Mouse (Mus musculus) heart, embryonic 13.5 days (tissue): Measurements from ENCODE around the gene Itpk1. TPM values are rescaled to one million over a fixed set of nuclear protein-coding genes. Genes with fewer than 3 reads are reported as not detected.

Experiments used
- ATAC-seq: fragments of 200-750 bp; cut with Nextera tagmentation; 2 replicates; pipeline ENCODE4 v1.8.0; 2017; ENCODE audit warnings: moderate TSS enrichment; ENCODE audit not compliant: insufficient number of reproducible peaks, low FRiP score, low TSS enrichment; ENCODE audit errors: extremely low read depth
- H3K27ac ChIP-seq: fragments of 300-500 bp; sonication (generic); replicated peaks from 2 replicates; pipeline ENCODE4 v1.5.1; 2015; ENCODE audit warnings: moderate library complexity, mild to moderate bottlenecking, inconsistent platforms
- H3K27me3 ChIP-seq: fragments of 300-500 bp; sonication (generic); replicated peaks from 2 replicates; pipeline ENCODE4 v1.6.1; 2015; ENCODE audit warnings: mild to moderate bottlenecking, inconsistent platforms
- H3K36me3 ChIP-seq: fragments of 300-500 bp; sonication (generic); 2 replicates; pipeline ENCODE4 v1.6.1; 2015; ENCODE audit warnings: mild to moderate bottlenecking, inconsistent platforms
- H3K4me1 ChIP-seq: fragments of 300-500 bp; sonication (generic); 2 replicates; pipeline ENCODE4 v1.6.1; 2015; ENCODE audit warnings: inconsistent platforms
- H3K4me2 ChIP-seq: fragments of 300-500 bp; sonication (generic); 2 replicates; pipeline ENCODE4 v1.6.1; 2015; ENCODE audit warnings: inconsistent platforms, mild to moderate bottlenecking, moderate library complexity
- H3K4me3 ChIP-seq: fragments of 300-500 bp; sonication (generic); 2 replicates; pipeline ENCODE4 v1.5.1; 2015; ENCODE audit warnings: moderate library complexity, mild to moderate bottlenecking, inconsistent platforms
- H3K9ac ChIP-seq: fragments of 300-500 bp; sonication (generic); 2 replicates; pipeline ENCODE4 v1.6.1; 2015; ENCODE audit warnings: inconsistent platforms, mild to moderate bottlenecking, moderate library complexity
- H3K9me3 ChIP-seq: fragments of 300-500 bp; sonication (generic); 2 replicates; pipeline ENCODE4 v1.6.1; 2016; ENCODE audit warnings: inconsistent platforms
- WGBS: fragments of 180-500 bp; shearing (Covaris S2); methylation state at CpG from one replicate; pipeline ENCODE4 v1.1.7; 2015; ENCODE audit warnings: mixed read lengths; 5-methylcytosine and 5-hydroxymethylcytosine counted together
- microRNA counts: library from miRNA; unstranded; fragments of <30 nt; microRNA quantifications from one replicate; lab custom pipeline; 2016
- microRNA-seq: library from miRNA; unstranded; fragments of <30 nt; microRNA quantifications from one replicate; pipeline ENCODE4, GENCODE M21; 2016
- polyA plus RNA-seq: library from polyadenylated mRNA; unstranded; fragments of >200 nt; fragmentation: Nextera tagmentation; extraction: Ambion mirVana; gene quantifications from 2 replicates; pipeline ENCODE4 v1.2.1, GENCODE M21; 2015

The Itpk1 gene
- polyA plus RNA-seq, 1 experiment from 2014 or later, result 4.3 TPM

DNA sequence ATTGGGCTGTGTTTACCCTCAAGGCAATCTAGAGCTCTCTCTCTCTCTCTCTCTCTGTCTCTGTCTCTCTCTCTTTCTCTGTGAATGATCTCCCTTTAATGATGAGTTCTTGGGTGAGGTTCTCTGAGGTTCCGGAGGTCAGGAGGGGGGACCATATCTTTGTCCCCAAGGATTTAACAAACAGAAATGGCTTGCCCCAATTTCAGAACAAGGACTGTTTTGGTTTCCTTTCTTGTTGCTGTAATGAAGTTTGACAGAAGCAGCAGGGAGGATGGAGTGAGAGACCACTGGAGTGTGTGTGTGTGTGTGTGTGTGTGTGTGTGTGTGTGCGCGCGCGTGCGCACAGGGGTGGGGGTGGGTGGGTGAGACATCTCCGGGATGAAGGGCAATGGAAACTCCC is 163.6 kb downstream of the Itpk1 start:
- H3K36me3 ChIP-seq, result no peaks in the 10 kb centered on the region
- H3K27ac ChIP-seq, result no peak overlapping the region
- no peak overlapping the region for H3K4me3 ChIP-seq
- WGBS, result 78% methylated on average over 7 of the region's 7 CpGs
- no peaks in the 10 kb centered on the region for H3K4me1 ChIP-seq
- no peak overlapping the region for H3K9ac ChIP-seq
- ATAC-seq, result no peak
- H3K4me2 ChIP-seq, result no peak overlapping the region
- H3K27me3 ChIP-seq, result peaks cover 9% of the 10 kb centered on the region; the same call in 1 of the 2 replicates
- no peaks in the 10 kb centered on the region for H3K9me3 ChIP-seq

DNA sequence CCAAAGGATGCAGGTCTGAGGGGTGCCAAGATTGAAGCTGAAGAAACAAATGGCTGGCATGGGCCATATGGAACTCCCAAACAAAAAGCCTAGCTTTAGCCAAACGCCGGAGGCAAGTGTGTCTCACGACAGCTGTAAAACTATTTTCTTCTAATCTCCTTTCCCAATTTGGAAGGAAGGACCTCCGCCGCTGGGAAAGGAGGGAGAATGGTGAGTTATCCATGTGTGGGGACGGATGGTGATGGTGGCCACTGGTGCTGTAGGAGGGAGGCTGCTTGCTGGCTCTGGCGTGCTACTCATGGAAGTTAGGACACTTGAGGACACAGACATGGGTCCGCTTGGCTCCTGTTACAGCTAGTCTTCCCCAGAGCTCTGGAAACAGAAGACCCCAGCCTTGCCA is 164.5 kb downstream of the Itpk1 start:
- 51% methylated on average over 8 of the region's 8 CpGs for WGBS
- H3K27me3 ChIP-seq, result peaks cover 9% of the 10 kb centered on the region; the same call in 1 of the 2 replicates

DNA sequence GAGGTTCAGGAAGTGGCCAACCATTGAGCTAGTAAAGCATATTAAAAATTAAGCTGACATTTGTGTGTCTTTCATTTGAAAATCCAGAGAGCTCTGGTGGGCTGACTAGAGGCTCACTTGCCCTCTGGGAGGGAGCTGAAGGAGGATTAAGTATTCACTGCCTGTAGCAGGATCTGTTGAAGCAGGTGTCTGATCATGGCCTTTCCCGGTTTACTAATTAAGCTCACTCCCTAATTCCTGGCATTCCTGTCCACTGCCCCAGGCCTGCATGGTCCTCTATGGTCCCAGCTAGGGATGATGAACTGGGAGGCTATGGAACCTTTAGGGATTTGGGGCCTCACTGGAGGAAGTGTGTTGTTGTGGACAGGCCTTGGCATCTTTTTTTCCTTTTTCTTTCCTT is 168.9 kb downstream of the Itpk1 start:
- Histone ChIP-seq H3K36me3 (no peaks in the 10 kb centered on the region), H3K27me3 (peaks cover 9% of the 10 kb centered on the region; the same call in 1 of the 2 replicates), H3K9ac (no peak overlapping the region), H3K4me3 (no peak overlapping the region), H3K4me1 (no peaks in the 10 kb centered on the region), H3K9me3 (no peaks in the 10 kb centered on the region), H3K4me2 (no peak overlapping the region), H3K27ac (no peak overlapping the region)
- ATAC-seq, result no peak
- 61% methylated on average over 1 of the region's 1 CpGs for WGBS

More for the DNA sequence above, 164.5 kb downstream of the Itpk1 start:
- Histone ChIP-seq H3K4me3 (no peak overlapping the region), H3K27ac (no peak overlapping the region), H3K4me1 (no peaks in the 10 kb centered on the region), H3K36me3 (no peaks in the 10 kb centered on the region), H3K9me3 (no peaks in the 10 kb centered on the region), H3K9ac (no peak overlapping the region), H3K4me2 (no peak overlapping the region)
- ATAC-seq, result no peak

DNA sequence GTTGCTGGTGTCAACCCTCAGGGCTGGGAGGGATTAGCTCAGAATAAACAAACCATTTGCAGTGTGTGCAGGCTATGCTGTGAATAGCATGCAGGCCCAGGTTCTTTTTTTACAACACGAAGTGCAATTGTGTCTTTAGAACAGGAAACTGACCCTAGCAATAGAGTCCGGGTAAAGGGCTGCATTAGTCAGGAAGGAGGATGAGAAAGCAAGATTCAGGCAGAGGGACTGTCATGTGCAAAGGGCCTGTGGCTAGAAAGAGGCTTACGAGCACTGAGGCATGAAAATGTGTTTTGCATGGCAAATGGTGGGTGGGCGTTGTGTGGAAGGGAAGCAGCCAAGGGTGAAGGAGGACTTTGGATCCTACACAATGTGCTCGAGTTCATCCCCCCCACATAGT is 176.7 kb downstream of the Itpk1 start:
- no peak overlapping the region for H3K4me2 ChIP-seq
- H3K27ac ChIP-seq, result no peak overlapping the region
- no peaks in the 10 kb centered on the region for H3K9me3 ChIP-seq
- H3K36me3 ChIP-seq, result no peaks in the 10 kb centered on the region
- peaks cover 11% of the 10 kb centered on the region; the same call in 1 of the 2 replicates for H3K27me3 ChIP-seq
- no peak for ATAC-seq
- H3K4me1 ChIP-seq, result no peaks in the 10 kb centered on the region
- WGBS, result 64% methylated on average over 5 of the region's 5 CpGs
- H3K9ac ChIP-seq, result no peak overlapping the region
- H3K4me3 ChIP-seq, result no peak overlapping the region

DNA sequence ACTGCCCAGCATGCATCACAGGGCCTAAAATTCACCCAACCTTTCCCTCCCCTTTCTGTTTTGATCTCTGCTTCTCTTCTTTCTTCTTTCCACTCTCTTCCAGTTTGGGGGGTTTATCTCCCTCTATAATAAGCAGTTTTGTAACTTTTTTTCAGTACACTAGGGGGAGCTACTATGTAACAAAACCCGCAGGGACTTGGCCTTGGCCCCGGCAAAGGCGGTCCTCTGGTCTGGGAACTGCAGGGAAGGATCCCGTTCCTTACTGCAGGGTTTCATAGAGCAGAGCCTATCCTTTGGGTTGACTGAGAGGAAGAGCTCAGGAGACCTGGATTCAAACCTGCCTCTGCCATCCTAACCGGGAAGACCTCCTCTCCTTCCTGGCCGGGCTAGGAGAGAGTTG is 180.0 kb downstream of the Itpk1 start:
- H3K27ac ChIP-seq, result no peak overlapping the region
- H3K4me2 ChIP-seq, result no peak overlapping the region
- ATAC-seq, result no peak
- no peak overlapping the region for H3K9ac ChIP-seq
- no peak overlapping the region for H3K4me3 ChIP-seq
- no peaks in the 10 kb centered on the region for H3K9me3 ChIP-seq
- H3K27me3 ChIP-seq, result peaks cover 11% of the 10 kb centered on the region; the same call in 1 of the 2 replicates
- WGBS, result 14% methylated on average over 6 of the region's 6 CpGs
- peaks cover 6% of the 10 kb centered on the region; the same call in 1 of the 2 replicates for H3K4me1 ChIP-seq
- no peaks in the 10 kb centered on the region for H3K36me3 ChIP-seq

DNA sequence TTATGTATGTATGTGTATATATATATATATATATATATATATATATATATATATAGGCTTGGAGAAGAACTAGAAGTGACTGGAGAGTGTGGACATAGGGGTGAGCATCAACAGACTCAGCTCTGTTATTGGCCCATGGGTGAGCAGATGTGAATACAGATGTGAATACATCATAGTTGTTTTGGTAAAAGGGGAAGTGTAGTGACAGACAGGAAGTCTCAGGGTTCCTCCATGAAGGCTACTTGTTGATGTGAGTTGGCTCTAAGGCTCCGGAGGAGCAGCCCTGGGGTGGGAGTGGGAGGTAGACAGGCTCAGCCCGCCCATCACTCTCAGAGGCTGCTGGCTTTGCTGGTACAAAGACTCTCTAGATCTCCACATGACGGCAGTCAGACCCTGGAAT is 180.5 kb downstream of the Itpk1 start:
- Histone ChIP-seq H3K9me3 (no peaks in the 10 kb centered on the region), H3K4me1 (peaks cover 6% of the 10 kb centered on the region; the same call in 1 of the 2 replicates), H3K27me3 (peaks cover 11% of the 10 kb centered on the region; the same call in 1 of the 2 replicates), H3K9ac (no peak overlapping the region), H3K4me3 (no peak overlapping the region), H3K27ac (no peak overlapping the region), H3K4me2 (no peak overlapping the region), H3K36me3 (no peaks in the 10 kb centered on the region)
- 46% methylated on average over 3 of the region's 3 CpGs for WGBS
- no peak for ATAC-seq

DNA sequence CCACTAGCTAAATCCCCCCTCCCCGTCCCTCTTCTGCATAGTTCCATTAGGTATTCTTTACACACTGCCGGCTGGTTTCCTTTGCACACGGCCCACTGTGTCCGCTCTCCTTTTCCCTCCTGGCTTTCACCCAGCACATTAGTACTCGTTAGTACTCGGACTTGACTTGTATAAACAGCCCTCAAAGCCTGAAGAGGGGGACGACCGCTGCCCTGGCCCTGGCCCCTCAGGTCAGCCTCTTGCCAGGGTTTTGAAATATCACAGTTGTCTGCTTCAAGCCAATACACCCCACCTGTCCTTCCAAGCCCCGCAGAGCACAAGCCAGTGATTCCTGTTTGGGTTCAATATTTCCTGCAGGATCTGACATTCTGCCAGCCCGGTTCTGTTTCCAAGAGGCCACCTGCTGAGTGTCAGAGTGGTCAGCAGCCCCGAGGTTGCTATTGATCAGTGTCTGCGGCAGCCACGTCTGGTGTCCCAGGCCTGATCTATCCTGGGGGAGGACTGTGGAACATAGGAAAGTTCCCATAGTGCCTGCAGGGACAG is 182.9 kb downstream of the Itpk1 start:
- Histone ChIP-seq H3K36me3 (no peaks in the 10 kb centered on the region), H3K9me3 (no peaks in the 10 kb centered on the region), H3K4me1 (peaks cover 6% of the 10 kb centered on the region; the same call in 1 of the 2 replicates), H3K27ac (peak overlapping the region; percentile 24; the same call in 1 of the 2 replicates), H3K4me3 (no peak overlapping the region), H3K27me3 (peaks cover 6% of the 10 kb centered on the region; the same call in 1 of the 2 replicates), H3K9ac (no peak overlapping the region), H3K4me2 (no peak overlapping the region)
- 35% methylated on average over 13 of the region's 13 CpGs for WGBS
- no peak for ATAC-seq

DNA sequence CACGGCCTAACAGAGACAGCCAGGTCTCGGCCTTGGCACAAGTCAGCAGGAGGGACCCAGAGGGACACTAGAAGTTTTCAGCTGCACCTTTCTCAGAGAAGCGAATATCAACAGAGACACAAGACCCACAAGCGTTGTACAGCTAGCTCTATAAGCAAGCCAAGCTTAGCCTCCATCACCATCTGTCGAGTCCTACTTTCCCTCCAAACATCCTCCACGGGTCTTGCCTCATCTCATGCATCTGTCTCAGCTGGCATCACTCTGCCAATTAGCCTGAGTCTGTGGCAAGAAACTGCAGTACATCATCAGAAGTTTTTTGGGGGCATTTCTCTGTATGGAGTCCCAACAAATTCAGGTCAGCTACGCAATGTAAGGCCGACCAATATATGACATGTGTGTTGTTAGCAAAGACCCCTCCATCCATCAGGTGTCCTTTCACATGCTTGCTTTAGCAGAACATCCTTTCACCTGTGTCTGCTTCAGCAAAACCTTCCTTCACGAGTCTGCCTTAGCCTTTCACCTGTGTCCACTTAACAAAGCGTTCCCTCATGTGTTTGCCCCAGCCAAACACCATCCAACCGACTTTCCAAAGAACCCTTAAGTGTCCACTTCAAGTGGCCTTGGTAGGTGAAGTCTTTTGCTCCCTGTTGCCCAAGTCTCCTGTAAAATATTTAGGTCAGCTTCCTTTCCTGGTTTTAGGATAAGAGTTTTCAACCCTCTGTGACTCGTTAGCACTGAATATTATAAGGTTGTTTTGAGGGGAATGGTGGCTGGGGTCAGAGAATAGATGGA is 184.6 kb downstream of the Itpk1 start:
- Histone ChIP-seq H3K9ac (no peak overlapping the region), H3K27ac (no peak overlapping the region), H3K4me3 (no peak overlapping the region), H3K9me3 (no peaks in the 10 kb centered on the region), H3K4me2 (no peak overlapping the region), H3K27me3 (no peaks in the 10 kb centered on the region), H3K4me1 (peaks cover 6% of the 10 kb centered on the region; the same call in 1 of the 2 replicates), H3K36me3 (no peaks in the 10 kb centered on the region)
- 79% methylated on average over 12 of the region's 12 CpGs for WGBS
- ATAC-seq, result no peak

MicroRNA genes within 50 kb of the gene (microRNA counts, 519-probe panel; counts per million panel counts)
- microRNA mmu-miR-1936 (lab: Ali Mortazavi, UCI), result 209 counts per million, percentile 61 among the panel's probes with 10 or more counts

Small RNA genes lying within 50 kb of the gene (microRNA-seq; reads per million reads assigned to microRNA genes)
- gene Mir1936, result not detected

Other genes starting within 250 kb of the Itpk1 start
- gene Golga5, start 235.8 kb downstream of the Itpk1 start, polyA plus RNA-seq, result 22.3 and 22.8 TPM in 2 replicates
- 0.84 and 1.1 TPM in 2 replicates for gene Chga, start 150.0 kb downstream of the Itpk1 start, polyA plus RNA-seq
- 17.9 and 18.3 TPM in 2 replicates for gene Moap1, start 38.7 kb upstream of the Itpk1 start, polyA plus RNA-seq
- 6.8 and 7.5 TPM in 2 replicates for gene Tmem251, start 38.8 kb upstream of the Itpk1 start, polyA plus RNA-seq
- not detected in 2 replicates for gene Gm28051, start 52.8 kb upstream of the Itpk1 start, polyA plus RNA-seq
- gene Gon7, start 52.9 kb upstream of the Itpk1 start, polyA plus RNA-seq, result 20.7 and 26.6 TPM in 2 replicates
- gene Ubr7, start 53.0 kb upstream of the Itpk1 start, polyA plus RNA-seq, result 26.5 and 30.3 TPM in 2 replicates
- gene Gm20604, start 53.7 kb upstream of the Itpk1 start, polyA plus RNA-seq, result 17.8 and 18.1 TPM in 2 replicates
- 11.2 and 11.7 TPM in 2 replicates for gene Btbd7, start 173.5 kb upstream of the Itpk1 start, polyA plus RNA-seq
- not detected in 2 replicates for gene Cox8c, start 194.4 kb upstream of the Itpk1 start, polyA plus RNA-seq
- 0.01 and 0.08 TPM in 2 replicates for gene Unc79, start 243.9 kb upstream of the Itpk1 start, polyA plus RNA-seq